Mouse (Mus musculus) liver, embryonic 12.5 days (tissue): ENCODE measurements around the gene Grb10. TPM values are rescaled to one million over a fixed set of nuclear protein-coding genes. Genes with fewer than 3 reads are reported as not detected.

ENCODE experiments used
- ATAC-seq: fragments of 200-750 bp; cut with Nextera tagmentation; 2 replicates; pipeline ENCODE4 v1.8.0; 2017; ENCODE audit warnings: moderate number of reproducible peaks, mild to moderate bottlenecking, moderate library complexity
- H3K27ac ChIP-seq: fragments of 300-500 bp; sonication (generic); 2 replicates; pipeline ENCODE4 v1.5.1; 2016; ENCODE audit warnings: mild to moderate bottlenecking
- H3K27me3 ChIP-seq: fragments of 300-500 bp; sonication (generic); replicated peaks from 2 replicates; pipeline ENCODE4 v1.6.1; 2016; ENCODE audit warnings: mild to moderate bottlenecking, moderate library complexity
- H3K36me3 ChIP-seq: fragments of 300-500 bp; sonication (generic); 2 replicates; pipeline ENCODE4 v1.6.1; 2016; ENCODE audit warnings: mild to moderate bottlenecking, moderate library complexity
- H3K4me1 ChIP-seq: fragments of 300-500 bp; sonication (generic); 2 replicates; pipeline ENCODE4 v1.6.1; 2016
- H3K4me2 ChIP-seq: fragments of 300-500 bp; sonication (generic); 2 replicates; pipeline ENCODE4 v1.6.1; 2016; ENCODE audit warnings: mild to moderate bottlenecking, moderate library complexity
- H3K4me3 ChIP-seq: fragments of 300-500 bp; sonication (generic); 2 replicates; pipeline ENCODE4 v1.5.1; 2016; ENCODE audit warnings: mild to moderate bottlenecking, moderate library complexity
- H3K9ac ChIP-seq: fragments of 300-500 bp; sonication (generic); 2 replicates; pipeline ENCODE4 v1.6.1; 2016; ENCODE audit warnings: mild to moderate bottlenecking, moderate library complexity
- H3K9me3 ChIP-seq: fragments of 300-500 bp; sonication (generic); replicated peaks from 2 replicates; pipeline ENCODE4 v1.6.1; 2016; ENCODE audit warnings: mild to moderate bottlenecking, moderate library complexity
- WGBS: fragments of 180-500 bp; shearing (Covaris S2); methylation state at CpG from one replicate; pipeline ENCODE4 v1.1.7; 2016; ENCODE audit not compliant: insufficient replicate concordance; 5-methylcytosine and 5-hydroxymethylcytosine counted together
- polyA plus RNA-seq: library from polyadenylated mRNA; unstranded; fragments of >200 nt; fragmentation: Nextera tagmentation; extraction: Ambion mirVana; gene quantifications from 2 replicates; pipeline ENCODE4 v1.2.1, GENCODE M21; 2016

The Grb10 gene
- polyA plus RNA-seq, 1 experiment from 2014 or later: 206 TPM

GRCm38 (mm10) chr11:11954115-11954438, 84.4 kb downstream of the Grb10 start:
- H3K27ac ChIP-seq: no peak overlapping the region
- no peaks in the 10 kb centered on the region for H3K27me3 ChIP-seq
- peaks cover 22% of the 10 kb centered on the region for H3K4me1 ChIP-seq
- H3K9ac ChIP-seq: no peak overlapping the region
- ATAC-seq: no peak
- H3K4me3 ChIP-seq: no peak overlapping the region
- H3K4me2 ChIP-seq: no peak overlapping the region
- WGBS: 85% methylated on average over 4 of the region's 4 CpGs
- H3K36me3 ChIP-seq: peaks cover 41% of the 10 kb centered on the region
- no peaks in the 10 kb centered on the region for H3K9me3 ChIP-seq

DNA sequence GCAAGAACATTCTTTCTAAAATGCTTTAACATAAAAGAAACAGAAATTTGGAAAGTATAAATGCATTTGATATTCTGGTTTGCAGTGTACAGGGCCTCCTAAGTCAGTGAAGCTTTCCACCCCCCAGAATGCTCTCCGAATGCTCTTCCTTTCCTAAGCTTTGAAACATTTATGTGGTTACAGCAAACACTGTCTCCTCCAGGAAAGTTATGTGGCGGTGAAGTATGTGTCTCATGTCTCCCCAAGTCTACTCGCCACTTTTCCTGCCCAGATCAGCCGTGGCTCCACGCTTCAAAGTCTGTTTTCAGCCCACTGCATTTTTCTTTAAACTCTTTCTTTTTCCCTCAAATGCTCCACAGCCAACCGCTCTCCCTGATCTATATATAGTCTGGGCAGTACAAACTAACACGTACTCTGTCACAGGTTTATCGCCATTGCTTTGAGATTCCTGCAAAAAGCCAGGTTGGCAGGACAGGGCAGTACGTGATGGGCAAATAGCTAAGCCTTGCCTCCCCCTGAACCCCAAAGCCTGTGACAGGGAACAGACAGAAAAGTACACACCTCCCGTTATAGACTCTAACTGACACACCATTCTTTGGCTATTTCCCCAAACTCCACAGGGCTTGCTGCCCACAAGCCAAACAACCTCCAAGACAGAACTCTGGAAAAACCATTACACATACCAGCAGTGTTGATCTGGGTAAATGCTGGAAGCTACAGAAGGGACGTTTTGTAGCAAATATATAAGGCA, 84.9 kb downstream of the Grb10 start:
- no peaks in the 10 kb centered on the region for H3K27me3 ChIP-seq
- no peak overlapping the region for H3K4me2 ChIP-seq
- no peak overlapping the region for H3K9ac ChIP-seq
- peaks cover 27% of the 10 kb centered on the region for H3K4me1 ChIP-seq
- 75% methylated on average over 11 of the region's 11 CpGs for WGBS
- ATAC-seq: no peak
- H3K4me3 ChIP-seq: no peak overlapping the region
- no peak overlapping the region for H3K27ac ChIP-seq
- H3K9me3 ChIP-seq: no peaks in the 10 kb centered on the region
- H3K36me3 ChIP-seq: peaks cover 40% of the 10 kb centered on the region

DNA sequence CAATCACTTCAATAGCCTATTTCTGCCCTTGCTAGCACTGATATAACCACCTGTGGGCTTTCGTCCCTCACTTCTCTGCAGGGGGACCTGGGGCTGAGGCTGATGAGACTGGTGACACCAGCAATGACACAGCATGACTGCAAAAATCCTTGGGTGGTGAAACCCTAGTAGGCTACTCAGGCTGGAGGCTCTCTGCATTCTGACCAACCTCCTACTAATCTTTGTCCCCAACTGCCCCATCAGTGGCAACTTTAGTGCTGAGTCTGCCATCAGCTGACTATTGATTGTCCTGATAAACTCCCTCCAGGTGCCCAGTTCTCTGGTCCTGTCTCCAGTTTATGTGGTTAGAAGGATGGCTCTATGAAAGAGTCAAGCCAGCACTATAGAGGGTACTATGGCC, 85.9 kb downstream of the Grb10 start:
- Histone ChIP-seq H3K9me3 (no peaks in the 10 kb centered on the region), H3K27ac (no peak overlapping the region), H3K4me1 (peaks cover 32% of the 10 kb centered on the region), H3K4me2 (no peak overlapping the region), H3K9ac (no peak overlapping the region), H3K4me3 (no peak overlapping the region), H3K27me3 (no peaks in the 10 kb centered on the region), H3K36me3 (peaks cover 44% of the 10 kb centered on the region)
- WGBS: 62% methylated on average over 1 of the region's 1 CpGs
- ATAC-seq: peak; percentile 77

GRCm38 (mm10) chr11:11948988-11949365, 89.5 kb downstream of the Grb10 start:
- 63% methylated on average over 4 of the region's 4 CpGs for WGBS
- 0 out of 2 replicates have a peak, but pooled peaks have one; percentile 41 for ATAC-seq
- no peaks in the 10 kb centered on the region for H3K27me3 ChIP-seq
- H3K4me1 ChIP-seq: peaks cover 32% of the 10 kb centered on the region
- H3K4me3 ChIP-seq: no peak overlapping the region
- no peak overlapping the region for H3K9ac ChIP-seq
- no peaks in the 10 kb centered on the region for H3K9me3 ChIP-seq
- no peak overlapping the region for H3K4me2 ChIP-seq
- H3K27ac ChIP-seq: no peak overlapping the region
- H3K36me3 ChIP-seq: peaks cover 54% of the 10 kb centered on the region

DNA sequence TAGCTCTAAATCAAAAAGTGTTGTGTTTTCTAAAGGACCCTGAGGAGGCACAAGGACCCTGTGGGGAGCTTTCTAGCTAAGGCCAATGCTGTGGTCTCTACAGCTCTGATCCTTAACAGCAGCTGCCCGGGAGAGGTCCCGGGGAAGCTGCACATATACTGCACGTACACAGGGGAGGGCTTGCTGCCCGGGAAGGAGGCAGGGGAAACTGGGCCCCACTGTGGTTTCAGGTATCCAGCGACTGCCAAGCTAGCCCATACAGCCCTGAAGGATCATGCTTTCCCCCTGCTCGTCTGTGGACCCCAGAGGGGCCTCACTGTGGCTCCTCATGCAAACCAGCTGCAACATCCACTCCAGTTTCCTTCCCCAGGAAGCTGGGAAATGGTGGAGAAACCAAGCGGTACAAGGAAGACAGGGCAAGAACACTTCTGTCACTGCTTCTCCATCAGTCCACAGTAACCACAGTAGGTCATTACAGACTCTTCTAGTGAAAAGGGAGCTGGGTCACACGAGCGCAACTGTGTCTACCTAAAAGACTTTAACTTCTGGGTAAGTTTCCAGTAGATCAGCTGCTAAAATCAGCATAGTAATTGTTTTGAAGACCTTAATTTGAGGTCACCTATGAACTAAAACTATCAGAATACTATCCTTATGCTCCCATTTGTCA, 90.0 kb downstream of the Grb10 start:
- peak; percentile 48; the same call in 1 of the 2 replicates for ATAC-seq
- peaks cover 55% of the 10 kb centered on the region for H3K36me3 ChIP-seq
- H3K4me1 ChIP-seq: peaks cover 32% of the 10 kb centered on the region
- no peaks in the 10 kb centered on the region for H3K9me3 ChIP-seq
- no peak overlapping the region for H3K4me2 ChIP-seq
- 0 out of 2 replicates have a peak overlapping the region, but pooled peaks have one; percentile 15 for H3K9ac ChIP-seq
- H3K27ac ChIP-seq: 0 out of 2 replicates have a peak overlapping the region, but pooled peaks have one; percentile 31
- no peak overlapping the region for H3K4me3 ChIP-seq
- H3K27me3 ChIP-seq: no peaks in the 10 kb centered on the region
- WGBS: 31% methylated on average over 9 of the region's 9 CpGs

- H3K27ac ChIP-seq: 0 out of 2 replicates have a peak overlapping the region, but pooled peaks have one; percentile 31
- H3K36me3 ChIP-seq: peaks cover 61% of the 10 kb centered on the region
- no peak overlapping the region for H3K9ac ChIP-seq
- WGBS: 70% methylated on average over 5 of the region's 5 CpGs
- H3K9me3 ChIP-seq: no peaks in the 10 kb centered on the region
- H3K4me1 ChIP-seq: peaks cover 31% of the 10 kb centered on the region
- ATAC-seq: no peak
- no peak overlapping the region for H3K4me3 ChIP-seq
- H3K4me2 ChIP-seq: no peak overlapping the region
- H3K27me3 ChIP-seq: no peaks in the 10 kb centered on the region
These were observed 90.6 kb downstream of the Grb10 start for GRCm38 (mm10) chr11:11947857-11948256.

DNA sequence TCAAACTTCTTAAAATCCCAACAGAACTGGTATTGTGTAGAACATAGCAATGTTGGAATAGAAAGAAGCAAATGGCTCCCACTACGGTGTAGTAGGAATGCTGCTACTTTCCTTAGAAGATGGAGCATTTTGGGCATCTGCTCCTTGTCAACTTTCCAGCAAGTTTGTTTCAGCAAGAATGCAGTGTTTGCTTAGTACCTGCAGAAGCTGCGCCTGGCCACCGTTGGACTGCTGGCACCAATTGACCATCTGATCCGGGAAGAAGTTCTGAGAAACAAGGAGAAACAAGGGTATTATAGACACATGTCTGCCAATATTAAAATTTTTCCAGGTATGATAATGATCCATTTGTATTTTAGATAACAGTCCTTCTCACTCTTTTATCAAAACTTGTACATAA, 92.7 kb downstream of the Grb10 start:
- WGBS: 85% methylated on average over 4 of the region's 4 CpGs
- peaks cover 74% of the 10 kb centered on the region for H3K36me3 ChIP-seq

DNA sequence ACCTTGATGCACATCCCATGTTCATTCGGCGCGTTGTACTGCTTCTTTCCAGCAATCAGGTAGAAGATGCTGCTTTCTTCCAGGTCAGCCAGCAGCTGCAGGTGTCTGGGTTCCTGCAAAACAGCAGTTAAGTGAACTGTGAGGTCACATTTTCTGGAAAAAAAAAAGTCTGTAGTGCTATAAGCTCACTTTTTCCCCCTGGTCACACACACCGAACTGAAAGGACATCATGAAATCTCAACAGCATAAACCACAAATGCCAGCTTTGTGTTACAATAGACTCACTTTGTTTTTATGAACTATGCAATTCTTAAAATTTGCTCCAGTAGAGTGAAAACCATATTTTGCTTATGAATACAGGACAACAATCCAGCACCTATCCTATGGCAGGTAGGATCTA, 93.7 kb downstream of the Grb10 start:
- H3K27ac ChIP-seq: no peak overlapping the region
- peaks cover 68% of the 10 kb centered on the region for H3K36me3 ChIP-seq
- no peaks in the 10 kb centered on the region for H3K9me3 ChIP-seq
- H3K4me2 ChIP-seq: no peak overlapping the region
- no peak overlapping the region for H3K9ac ChIP-seq
- H3K4me3 ChIP-seq: no peak overlapping the region
- H3K4me1 ChIP-seq: peaks cover 27% of the 10 kb centered on the region
- WGBS: 82% methylated on average over 4 of the region's 4 CpGs
- no peaks in the 10 kb centered on the region for H3K27me3 ChIP-seq
- ATAC-seq: no peak

More for the DNA sequence above, 92.7 kb downstream of the Grb10 start:
- no peak overlapping the region for H3K4me2 ChIP-seq
- H3K4me3 ChIP-seq: no peak overlapping the region
- H3K9ac ChIP-seq: no peak overlapping the region
- no peak overlapping the region for H3K27ac ChIP-seq
- no peaks in the 10 kb centered on the region for H3K27me3 ChIP-seq
- peaks cover 25% of the 10 kb centered on the region for H3K4me1 ChIP-seq
- no peak for ATAC-seq
- H3K9me3 ChIP-seq: no peaks in the 10 kb centered on the region

DNA sequence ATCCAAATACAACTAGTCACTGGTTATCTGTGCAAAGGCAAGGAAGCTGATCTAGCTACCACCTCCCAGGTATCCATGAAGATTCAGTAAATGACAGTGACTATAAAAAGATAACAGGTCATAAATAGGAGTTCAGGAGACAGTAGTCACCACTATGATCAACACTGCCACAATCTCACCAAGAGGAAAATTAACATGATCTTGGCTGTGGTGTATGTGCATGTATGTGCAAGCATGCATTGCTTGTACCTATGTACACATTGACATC, 94.5 kb downstream of the Grb10 start:
- no peaks in the 10 kb centered on the region for H3K9me3 ChIP-seq
- H3K9ac ChIP-seq: no peak overlapping the region
- no peak overlapping the region for H3K4me2 ChIP-seq
- H3K27ac ChIP-seq: no peak overlapping the region; the same call in 1 of the 2 replicates
- H3K27me3 ChIP-seq: no peaks in the 10 kb centered on the region
- H3K4me3 ChIP-seq: no peak overlapping the region
- ATAC-seq: no peak
- peaks cover 27% of the 10 kb centered on the region for H3K4me1 ChIP-seq
- peaks cover 72% of the 10 kb centered on the region for H3K36me3 ChIP-seq

DNA sequence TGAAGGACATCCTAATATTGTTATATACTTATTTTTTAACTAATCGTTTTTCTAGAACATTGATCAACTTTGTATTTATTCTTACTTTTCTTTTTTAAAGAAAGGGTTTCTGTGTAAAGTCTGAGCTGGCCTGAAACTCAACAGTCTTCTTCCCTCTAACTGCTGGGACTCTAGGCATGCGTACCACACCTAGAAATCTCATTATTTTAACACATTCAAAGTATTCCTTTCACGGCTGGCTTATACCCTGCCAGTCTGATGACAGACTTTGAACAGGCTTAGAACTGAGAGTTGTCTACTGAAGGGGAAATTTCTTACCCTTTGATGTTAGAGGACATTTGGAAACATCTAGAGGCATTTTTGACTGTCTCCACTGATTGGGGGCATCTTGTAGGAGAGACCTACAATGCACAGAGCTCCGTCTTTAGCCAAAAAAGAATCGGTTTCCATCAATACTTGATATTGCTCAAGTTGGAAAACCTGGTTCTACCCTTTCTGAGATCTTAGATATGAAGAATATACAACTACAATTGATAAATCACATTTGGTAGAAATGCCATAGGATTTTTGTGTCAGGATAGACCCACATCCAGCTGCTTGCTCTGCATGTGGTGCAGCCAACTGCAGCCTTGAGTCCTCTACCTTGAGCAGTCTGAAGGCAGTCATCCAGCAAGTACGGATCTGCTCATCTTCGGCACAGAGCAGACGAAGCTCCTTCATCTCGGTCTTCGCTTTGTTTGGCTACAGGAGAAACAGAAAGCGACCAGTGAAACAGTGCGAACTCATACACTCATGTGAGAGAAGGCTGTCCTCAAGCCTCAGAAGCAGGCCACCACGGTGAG, 95.0 kb downstream of the Grb10 start:
- H3K9me3 ChIP-seq: no peaks in the 10 kb centered on the region
- H3K27ac ChIP-seq: no peak overlapping the region
- H3K9ac ChIP-seq: no peak overlapping the region
- 84% methylated on average over 13 of the region's 13 CpGs for WGBS
- ATAC-seq: no peak
- peaks cover 76% of the 10 kb centered on the region for H3K36me3 ChIP-seq
- no peak overlapping the region for H3K4me3 ChIP-seq
- no peaks in the 10 kb centered on the region for H3K27me3 ChIP-seq
- H3K4me2 ChIP-seq: no peak overlapping the region
- H3K4me1 ChIP-seq: peaks cover 21% of the 10 kb centered on the region

DNA sequence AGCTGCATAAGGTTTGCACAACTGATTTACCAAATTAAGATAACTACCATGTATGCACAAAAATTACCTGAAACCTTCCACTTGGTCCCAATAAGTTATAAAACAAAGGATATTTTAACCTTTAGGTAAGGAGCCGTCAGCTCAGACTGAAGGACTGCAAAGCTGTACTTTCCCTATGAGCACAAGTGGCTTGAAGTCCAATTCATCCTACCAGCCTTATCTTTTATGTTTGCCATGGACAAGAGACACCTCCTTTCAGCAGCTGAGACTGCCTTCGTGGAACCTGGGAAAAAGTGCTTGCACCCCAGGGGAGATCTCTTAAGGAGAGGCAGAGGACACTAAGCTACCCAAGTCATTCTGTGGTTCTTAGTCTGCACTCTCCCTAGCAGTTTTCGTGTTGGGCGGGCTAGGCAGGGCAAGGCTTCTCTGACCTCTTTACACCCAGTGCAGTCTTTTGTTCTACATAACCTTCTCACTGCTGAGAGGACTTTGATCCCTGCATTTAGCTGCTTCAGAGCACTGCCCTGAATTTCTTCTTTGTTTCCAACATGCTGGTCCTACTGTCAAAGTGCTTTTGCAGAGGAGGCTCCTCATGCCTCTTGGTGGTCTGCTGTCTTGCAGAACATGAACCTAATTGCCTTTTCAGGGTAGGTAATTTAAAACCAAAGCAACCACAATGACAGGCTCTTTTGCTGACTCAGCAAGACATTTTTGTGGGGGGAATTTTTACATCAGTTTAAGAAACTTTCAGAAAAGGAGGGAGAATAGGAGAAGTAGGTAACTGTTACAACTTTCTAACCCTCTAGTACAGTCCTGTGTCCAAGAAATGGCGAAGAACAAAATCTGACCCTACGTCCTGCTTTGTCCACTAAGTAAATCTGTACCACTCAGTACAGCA, 95.9 kb downstream of the Grb10 start:
- ATAC-seq: no peak
- Histone ChIP-seq H3K9ac (no peak overlapping the region), H3K4me1 (peaks cover 20% of the 10 kb centered on the region), H3K27ac (no peak overlapping the region), H3K27me3 (no peaks in the 10 kb centered on the region), H3K4me2 (no peak overlapping the region), H3K9me3 (no peaks in the 10 kb centered on the region), H3K36me3 (peaks cover 82% of the 10 kb centered on the region), H3K4me3 (no peak overlapping the region)
- 65% methylated on average over 6 of the region's 6 CpGs for WGBS
